Mouse (Mus musculus) lung, postnatal 14 days (tissue): ENCODE measurements at regions not wholly inside any gene's neighbourhood (a gene's known extent, or its start where the extent isn't known, plus 50 kb on each side); places are given as distances from the start of the nearest gene placed in this dataset.

Source experiments
- DNase-seq: peaks from one replicate; pipeline ENCODE4 v3.0.0; 2021

DNA sequence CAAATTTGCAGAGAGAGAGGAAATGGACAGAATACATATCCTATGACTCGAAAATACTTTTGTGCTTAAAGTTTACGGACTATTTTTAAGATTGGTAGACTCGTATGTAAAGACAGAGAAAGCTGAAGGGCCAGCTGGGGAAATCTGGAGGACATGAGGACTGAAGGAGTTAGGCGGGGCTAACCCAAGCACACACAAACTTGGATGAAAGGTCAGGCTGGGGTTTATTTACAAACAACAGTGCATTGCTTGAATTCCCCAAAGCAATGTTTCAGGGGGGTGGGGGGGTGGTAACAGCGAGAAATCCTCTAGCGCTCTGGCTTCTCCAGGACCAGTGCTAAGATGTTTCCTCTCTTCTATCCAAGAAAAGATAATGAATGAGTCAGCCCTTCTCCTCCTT is 68.3 kb downstream of the Ptger2 start:
- no peak for DNase-seq

DNA sequence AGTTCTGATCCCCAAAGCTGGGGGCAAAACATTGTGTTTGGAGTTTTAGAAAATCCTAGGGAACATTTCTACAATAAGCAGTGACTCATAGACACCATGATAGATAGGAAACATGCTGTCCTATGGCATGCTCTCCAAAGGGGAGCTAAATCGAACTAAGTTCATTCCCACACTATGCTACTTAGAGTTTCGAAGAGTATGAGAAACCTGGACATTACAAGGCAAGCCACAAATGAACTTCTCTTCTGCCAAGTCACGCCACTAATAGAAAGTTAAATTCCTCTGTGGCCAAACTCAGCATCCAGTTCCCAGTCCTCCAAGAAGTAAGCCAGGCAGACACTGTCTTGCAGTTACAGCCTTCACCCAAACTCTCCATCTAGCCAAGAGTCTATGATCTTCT is 73.7 kb downstream of the Ptger2 start:
- no peak for DNase-seq

DNA sequence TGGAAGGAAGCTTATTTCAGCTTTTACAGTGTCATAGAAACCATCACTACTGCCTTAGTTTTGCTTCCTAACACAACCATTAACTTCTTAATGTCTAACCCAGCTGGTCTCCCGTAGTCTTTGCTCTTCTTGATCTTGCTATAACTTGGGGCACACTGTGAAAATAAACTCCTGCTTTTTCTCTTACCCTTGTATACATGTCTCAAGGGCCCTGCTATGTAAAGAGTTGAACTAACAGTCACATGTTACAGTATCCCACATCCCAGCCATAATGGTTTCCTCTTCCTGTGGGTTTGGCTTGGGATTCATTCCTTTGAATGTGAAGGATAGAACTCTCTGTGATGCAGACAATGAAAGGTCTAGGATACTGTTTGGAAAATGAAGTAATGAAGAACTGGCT is 76.5 kb downstream of the Ptger2 start:
- no peak for DNase-seq

DNA sequence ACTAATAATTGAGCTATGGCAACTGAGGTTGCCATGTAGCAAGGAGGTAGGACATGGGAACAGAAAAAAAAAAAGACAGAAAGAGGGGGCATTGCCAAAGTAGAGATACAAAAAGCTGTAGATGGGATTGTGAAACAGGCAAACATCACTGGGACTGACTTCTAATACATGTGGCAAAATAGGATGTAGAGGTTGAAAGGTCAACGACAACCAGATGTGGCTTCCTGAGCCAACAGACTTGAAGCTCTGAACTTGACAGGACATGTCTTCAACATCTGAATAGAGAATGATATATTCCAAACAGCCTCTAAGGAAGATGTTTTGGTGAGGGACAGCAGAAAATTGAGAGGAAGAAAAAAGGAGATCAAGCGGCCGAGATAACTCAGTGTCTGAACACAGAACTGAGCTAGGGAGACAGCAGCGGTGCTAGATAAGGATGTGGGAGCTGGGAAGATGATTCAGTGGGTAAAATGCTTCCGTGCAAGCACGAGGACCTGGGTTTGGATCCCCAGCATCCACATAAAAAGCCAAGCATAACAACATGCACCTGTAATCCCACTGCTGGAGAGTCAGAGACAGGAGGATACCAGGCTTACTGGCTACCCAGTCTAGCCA is 81.7 kb downstream of the Ptger2 start:
- DNase-seq, result no peak

DNA sequence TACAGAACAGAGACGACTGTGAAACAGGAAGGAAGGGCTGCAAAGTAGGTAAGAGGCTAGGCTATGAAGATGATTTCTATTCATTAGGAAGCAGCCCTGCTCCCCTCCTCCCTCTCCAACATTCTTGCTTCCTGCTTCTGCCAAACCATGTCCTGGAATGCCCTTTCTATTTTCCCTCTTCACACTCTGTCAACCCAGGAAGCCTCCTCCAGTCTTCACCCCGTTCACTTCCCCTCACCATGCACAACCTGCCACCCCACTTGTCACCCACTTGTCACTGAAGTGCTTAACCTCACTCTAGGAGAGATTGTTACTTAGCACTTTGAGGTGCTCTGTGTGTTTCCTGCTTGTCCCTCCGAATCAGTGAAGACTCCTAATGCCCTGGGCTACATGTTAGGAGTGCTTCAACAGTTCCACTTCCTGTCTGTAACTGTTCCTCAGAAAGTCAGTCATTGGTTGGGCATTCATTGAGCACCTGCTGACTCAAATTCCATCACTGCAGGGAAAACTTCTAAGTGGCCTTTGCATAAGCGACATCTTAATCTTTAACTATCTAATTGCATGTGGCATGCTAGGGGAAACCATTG is 87.0 kb downstream of the Ptger2 start:
- DNase-seq, result peak; percentile 37

DNA sequence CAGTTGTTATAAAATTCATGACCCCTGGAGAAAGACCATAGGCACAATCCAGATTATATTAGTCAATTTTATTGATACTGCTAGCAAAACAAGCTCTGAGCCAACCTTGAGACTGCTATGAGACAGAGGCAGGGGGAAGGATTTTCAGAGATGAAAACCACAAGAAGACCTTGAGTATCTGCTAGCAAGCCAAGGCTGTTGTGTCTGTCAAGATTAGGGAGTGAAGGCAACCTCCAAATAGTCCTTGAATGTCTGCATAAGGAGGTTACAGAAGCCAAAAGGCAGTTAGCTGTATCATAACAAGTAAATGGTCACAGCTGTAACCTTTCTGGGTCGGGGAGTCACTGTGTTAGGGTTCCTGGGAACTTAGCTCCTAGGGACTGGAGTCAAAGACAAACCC is 89.2 kb downstream of the Ptger2 start:
- no peak for DNase-seq

DNA sequence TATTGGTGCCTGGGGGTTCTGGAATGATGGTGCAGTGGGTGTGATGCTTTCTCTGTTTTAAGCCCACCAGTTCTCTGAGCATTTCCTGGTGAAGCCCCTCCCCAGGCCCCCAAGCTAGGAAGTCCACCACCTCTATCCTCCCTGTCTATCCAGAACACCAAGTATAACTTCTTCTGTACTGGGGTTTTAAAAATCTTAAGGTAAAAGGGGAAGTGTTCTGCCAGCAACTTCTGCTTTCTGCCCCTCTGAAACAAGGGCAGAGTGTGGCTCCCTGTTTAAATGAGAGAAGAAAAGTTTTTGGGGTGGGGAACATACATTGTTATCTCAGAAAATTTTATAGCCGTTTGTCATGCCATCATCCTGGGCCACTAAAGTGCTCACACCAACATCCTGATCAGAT is 91.8 kb downstream of the Ptger2 start:
- no peak for DNase-seq

DNA sequence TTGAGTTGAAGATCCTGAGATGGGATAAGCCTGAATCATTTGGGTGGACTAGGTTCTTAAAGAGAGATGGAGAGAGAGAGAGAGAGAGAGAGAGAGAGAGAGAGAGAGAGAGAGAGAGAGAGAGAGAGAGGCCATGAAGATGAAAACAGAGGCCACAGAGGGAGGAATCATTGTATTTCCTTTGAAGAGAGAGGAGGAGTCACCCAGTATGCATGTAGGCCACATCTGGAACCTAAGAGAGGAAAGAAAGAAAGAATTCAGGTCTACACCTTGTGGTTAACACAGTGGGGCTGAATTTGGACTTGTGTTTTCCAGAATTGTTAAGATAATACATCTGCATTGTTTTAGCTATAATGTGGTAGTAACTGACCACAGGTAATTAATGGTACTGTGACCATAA is 92.2 kb downstream of the Ptger2 start:
- DNase-seq, result no peak

DNA sequence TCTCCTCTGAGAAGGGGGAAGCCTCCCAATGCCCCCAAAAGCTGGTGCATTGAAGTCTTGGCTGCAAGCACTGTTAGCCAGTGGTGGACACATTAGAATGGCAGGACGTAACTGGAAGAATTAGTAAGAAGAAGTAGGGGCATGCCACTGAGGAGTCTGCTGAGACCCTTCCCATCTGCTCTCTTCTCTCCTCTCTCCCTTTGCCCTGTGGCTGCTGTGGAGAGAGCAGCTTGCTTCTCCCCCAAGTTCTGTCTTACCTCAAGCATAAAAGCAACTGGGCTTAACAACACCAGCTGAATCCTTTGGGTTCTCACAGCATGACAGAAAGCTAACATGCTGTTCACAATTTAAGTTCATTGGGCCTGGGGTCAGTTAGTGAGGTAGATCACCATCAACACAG is 95.1 kb downstream of the Ptger2 start:
- no peak for DNase-seq
